9 mouse cellular contexts compared by ENCODE assay signal in genomic region chr5:34188856-34189255, GRCm38 (mm10). TPM values are rescaled to one million over a fixed set of nuclear protein-coding genes. Genes with fewer than 3 reads are reported as not detected.
DNase-seq lines count a peak whose midpoint lies in the region; ATAC-seq lines count a peak whose summit lies in the region.
"Had no signal": no experiment of that assay in that cellular context is flagged by ENCODE, and none has a peak within 500 bp of the region (broad histone marks: within the 10 kb centered on the region; RNA-seq: fewer than 3 reads in every experiment).

No protein-coding gene starts in this region.

- H3K4me2 ChIP-seq in heart, embryonic 13.5 days, result peak overlapping the region; percentile 93
- H3K4me2 ChIP-seq in embryonic facial prominence, embryonic 13.5 days, result peak overlapping the region; percentile 89
- peak overlapping the region; percentile 100; the same call in 1 of the 2 replicates for H3K4me2 ChIP-seq in liver, embryonic 15.5 days

- ATAC-seq in heart, embryonic 13.5 days (ENCODE audit: extremely low read depth, insufficient number of reproducible peaks, low FRiP score, low TSS enrichment), result no peak
- no peak for ATAC-seq in embryonic facial prominence, embryonic 13.5 days (ENCODE audit: insufficient number of reproducible peaks, insufficient read depth, low FRiP score, low TSS enrichment, low read depth)
- no peak for ATAC-seq in liver, embryonic 15.5 days (ENCODE audit: insufficient read depth)

- no peaks in the 10 kb centered on the region for H3K9me3 ChIP-seq in heart, embryonic 13.5 days
- no peaks in the 10 kb centered on the region for H3K9me3 ChIP-seq in embryonic facial prominence, embryonic 13.5 days
- H3K9me3 ChIP-seq in liver, embryonic 15.5 days (replicated peaks), result no peaks in the 10 kb centered on the region

- H3K4me1 ChIP-seq in heart, embryonic 13.5 days, result peaks cover 56% of the 10 kb centered on the region
- peaks cover 44% of the 10 kb centered on the region for H3K4me1 ChIP-seq in embryonic facial prominence, embryonic 13.5 days
- H3K4me1 ChIP-seq in liver, embryonic 15.5 days (replicated peaks), result peaks cover 37% of the 10 kb centered on the region

- 68% methylated on average over 2 of the region's 2 CpGs for WGBS in heart, embryonic 13.5 days
- 75% methylated on average over 2 of the region's 2 CpGs for WGBS in embryonic facial prominence, embryonic 13.5 days
- WGBS in liver, embryonic 15.5 days (ENCODE audit: insufficient replicate concordance), result 49% methylated on average over 2 of the region's 2 CpGs

- peak overlapping the region; percentile 96; the same call in 1 of the 2 replicates for H3K4me3 ChIP-seq in heart, embryonic 13.5 days
- peak overlapping the region; percentile 97; the same call in 1 of the 2 replicates for H3K4me3 ChIP-seq in embryonic facial prominence, embryonic 13.5 days
- H3K4me3 ChIP-seq in liver, embryonic 15.5 days (replicated peaks), result no peak overlapping the region

- intact Hi-C loops in left cerebral cortex, postnatal 4 days (cut with DNase I), result no loop called here

- H3K27ac ChIP-seq in heart, embryonic 13.5 days (replicated peaks), result peak overlapping the region; percentile 91
- no peak overlapping the region for H3K27ac ChIP-seq in embryonic facial prominence, embryonic 13.5 days
- no peak overlapping the region for H3K27ac ChIP-seq in liver, embryonic 15.5 days (replicated peaks)

- peak overlapping the region; percentile 88 for H3K9ac ChIP-seq in heart, embryonic 13.5 days
- 0 out of 2 replicates have a peak overlapping the region, but pooled peaks have one; percentile 78 for H3K9ac ChIP-seq in embryonic facial prominence, embryonic 13.5 days
- H3K9ac ChIP-seq in liver, embryonic 15.5 days, result no peak overlapping the region

- no peaks in the 10 kb centered on the region for H3K27me3 ChIP-seq in heart, embryonic 13.5 days (replicated peaks)
- no peaks in the 10 kb centered on the region for H3K27me3 ChIP-seq in embryonic facial prominence, embryonic 13.5 days
- no peaks in the 10 kb centered on the region for H3K27me3 ChIP-seq in liver, embryonic 15.5 days

- DNase-seq in heart, adult 8-10 months (ENCODE audit: low spot score), result no peak
- peak; percentile 84 for DNase-seq in A20 (ENCODE audit: low read depth, low spot score)
- DNase-seq in c-Kit-positive CD71-positive TER-119-positive erythroid progenitor cells, embryonic 14.5 days (ENCODE audit: low spot score), result no peak
- no peak for DNase-seq in cerebellum, adult 8-10 months
- DNase-seq in left cerebral cortex, postnatal 4 days, result no peak
- DNase-seq: cerebellum, adult 11 months had no signal

- no peaks in the 10 kb centered on the region for H3K36me3 ChIP-seq in heart, embryonic 13.5 days
- peaks cover 10% of the 10 kb centered on the region; the same call in 1 of the 2 replicates for H3K36me3 ChIP-seq in embryonic facial prominence, embryonic 13.5 days
- H3K36me3 ChIP-seq in liver, embryonic 15.5 days (replicated peaks), result no peaks in the 10 kb centered on the region

RNA-seq across cellular contexts. Expression of gene Mxd4, which starts 1.3 kb away (rescaled TPM):
- polyA plus RNA-seq in heart, embryonic 13.5 days (2015; fragmentation: Nextera tagmentation; extraction: Ambion mirVana), result 23.1 and 23.6 TPM in 2 replicates
- total RNA-seq in heart, adult 8-10 months (2022), result 10 to 100 TPM; 51.9 to 65.0 (median 59.6) TPM
- 41.1 and 44.7 TPM in 2 replicates for polyA plus RNA-seq in embryonic facial prominence, embryonic 13.5 days (2015; fragmentation: Nextera tagmentation; extraction: Ambion mirVana)
- 5.7 and 6.3 TPM in 2 replicates for polyA plus RNA-seq in liver, embryonic 15.5 days (2015; fragmentation: Nextera tagmentation; extraction: Ambion mirVana)
- 10 to 100 TPM; 60.6 to 65.7 TPM for total RNA-seq in left cerebral cortex, postnatal 4 days (2021)

RNA-seq across cellular contexts. Expression of gene Haus3, which starts 19.5 kb away (rescaled TPM):
- 20.8 and 25.4 TPM in 2 replicates for polyA plus RNA-seq in heart, embryonic 13.5 days (2015; fragmentation: Nextera tagmentation; extraction: Ambion mirVana)
- 1 to 10 TPM; 2.9 to 5.4 (median 3.2) TPM for total RNA-seq in heart, adult 8-10 months (2022)
- 40.8 and 41.9 TPM in 2 replicates for polyA plus RNA-seq in embryonic facial prominence, embryonic 13.5 days (2015; fragmentation: Nextera tagmentation; extraction: Ambion mirVana)
- polyA plus RNA-seq in liver, embryonic 15.5 days (2015; fragmentation: Nextera tagmentation; extraction: Ambion mirVana), result 20.3 and 22.1 TPM in 2 replicates
- 1 to 10 TPM; 5.8 to 7.4 TPM for total RNA-seq in left cerebral cortex, postnatal 4 days (2021)

RNA-seq across cellular contexts. Expression of gene Poln, which starts 19.6 kb away (rescaled TPM):
- polyA plus RNA-seq in heart, embryonic 13.5 days (2015; fragmentation: Nextera tagmentation; extraction: Ambion mirVana), result 0.24 and 0.47 TPM in 2 replicates
- total RNA-seq in heart, adult 8-10 months (2022), result 10 to 100 TPM in 2 of 4 experiments, 1 to 10 TPM in 2; 8.6 to 13.7 (median 9.6) TPM
- 0.60 and 1.2 TPM in 2 replicates for polyA plus RNA-seq in embryonic facial prominence, embryonic 13.5 days (2015; fragmentation: Nextera tagmentation; extraction: Ambion mirVana)
- 0.40 and 0.41 TPM in 2 replicates for polyA plus RNA-seq in liver, embryonic 15.5 days (2015; fragmentation: Nextera tagmentation; extraction: Ambion mirVana)
- 1 to 10 TPM in 1 of 2 experiments, under 1 TPM in 1; 0.68 to 1.7 TPM for total RNA-seq in left cerebral cortex, postnatal 4 days (2021)
